Mouse (Mus musculus) spleen, adult 2 months (tissue): ENCODE measurements around the gene Hdgf.
"Not testable (repeated sequence)": the region's sequence is repeated elsewhere in the genome, so short reads cannot be mapped to it uniquely, and the experiment has no call there.

ENCODE experiments used
- CTCF ChIP-seq: fragments of 200-500 bp; IDR thresholded peaks from 2 replicates; pipeline ENCODE4 v1.5.1; 2011; ENCODE audit warnings: mild to moderate bottlenecking, inconsistent platforms; ENCODE audit not compliant: insufficient read depth, insufficient read length, insufficient replicate concordance; ENCODE audit errors: extremely low read depth
- POLR2A ChIP-seq: fragments of 200-500 bp; IDR thresholded peaks from 2 replicates; pipeline ENCODE4 v1.6.1; 2011; ENCODE audit warnings: low read depth, low read length, inconsistent platforms

DNA sequence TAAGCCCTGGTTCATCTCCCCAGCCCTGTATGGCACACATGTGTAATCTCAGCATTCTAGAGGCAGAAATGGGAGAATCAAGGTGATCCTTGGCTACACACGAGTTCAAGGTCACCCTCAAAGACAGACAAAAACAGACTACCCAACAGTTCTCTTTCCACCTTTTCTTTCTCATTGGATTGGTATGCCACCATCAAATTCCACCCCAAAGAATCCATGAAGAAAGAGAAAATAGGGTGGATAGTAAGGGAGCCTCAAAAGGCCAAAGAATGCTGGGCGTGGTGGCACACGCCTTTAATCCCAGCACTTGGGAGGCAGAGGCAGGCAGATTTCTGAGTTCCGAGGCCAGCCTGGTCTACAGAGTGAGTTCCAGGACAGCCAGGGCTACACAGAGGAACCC is 42.0 kb upstream of the Hdgf start:
- TF ChIP-seq POLR2A, CTCF: not testable (repeated sequence)
